Mouse (Mus musculus): ENCODE measurements around the gene Armt1.

Armt1 gene

DNA sequence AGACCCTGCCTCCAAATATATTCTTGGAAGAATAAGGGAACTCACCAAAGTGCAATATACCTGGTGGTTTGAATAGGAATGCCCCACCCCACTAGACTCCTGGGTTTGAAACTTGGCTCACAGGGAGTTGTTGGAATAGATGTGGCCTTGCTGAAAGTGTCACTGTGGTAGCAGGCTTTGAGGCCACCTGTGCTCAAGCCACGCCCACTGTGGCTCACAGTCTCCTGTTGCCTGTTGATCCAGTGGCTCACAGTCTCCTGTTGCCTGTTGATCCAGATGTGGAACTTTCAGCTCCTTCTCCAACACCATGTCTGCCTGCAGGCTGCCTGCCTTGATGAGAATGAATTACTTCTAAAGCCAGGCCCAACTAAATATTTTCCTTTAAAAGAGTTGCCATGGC lies 51.6 kb downstream of the Armt1 start:
- CTCF ChIA-PET = interaction anchor here in 1 of 4 experiments (0.6 kb wide), 1 partner anchor 114 kb away, joined by 4 read pairs; no protein-coding TSS in a partner anchor

DNA sequence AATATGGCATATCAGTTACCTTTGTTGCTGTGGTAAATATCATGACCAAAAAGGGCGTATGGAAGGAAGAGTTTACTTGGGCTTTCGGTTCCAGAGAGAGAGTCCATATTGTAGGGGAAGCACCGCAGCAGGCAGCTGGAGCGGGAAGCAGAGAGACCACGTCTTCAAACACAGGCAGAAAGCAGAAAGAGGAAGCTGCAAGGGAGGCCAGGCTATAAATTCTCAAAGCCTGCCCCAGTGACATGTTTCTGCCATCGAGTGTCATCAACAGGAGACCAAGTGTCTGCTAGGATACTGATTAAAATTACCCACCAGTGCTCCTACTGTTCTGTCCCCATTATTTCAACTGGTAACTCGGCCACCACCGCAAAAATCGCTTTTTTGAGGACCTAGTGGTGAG lies 52.7 kb downstream of the Armt1 start:
- CTCF ChIA-PET = no interaction called here
- POLR2A ChIA-PET = interaction anchor here in 2 of 4 experiments (0.6 to 3.7 kb wide), 5 partner anchors 14 to 52 kb away, joined by 3 to 12 read pairs (median 4); partner anchors contain the start of genes Armt1 (in 1 of the 2) and Rmnd1 (in 1 of the 2)

More for the DNA sequence above, 51.6 kb downstream of the Armt1 start:
- POLR2A ChIA-PET = interaction anchor here in 2 of 4 experiments (0.6 to 3.7 kb wide), 7 partner anchors 15 to 179 kb away, joined by 3 to 12 read pairs (median 3); partner anchors contain the start of genes Armt1 (in 1 of the 2) and Rmnd1 (in 1 of the 2)

DNA sequence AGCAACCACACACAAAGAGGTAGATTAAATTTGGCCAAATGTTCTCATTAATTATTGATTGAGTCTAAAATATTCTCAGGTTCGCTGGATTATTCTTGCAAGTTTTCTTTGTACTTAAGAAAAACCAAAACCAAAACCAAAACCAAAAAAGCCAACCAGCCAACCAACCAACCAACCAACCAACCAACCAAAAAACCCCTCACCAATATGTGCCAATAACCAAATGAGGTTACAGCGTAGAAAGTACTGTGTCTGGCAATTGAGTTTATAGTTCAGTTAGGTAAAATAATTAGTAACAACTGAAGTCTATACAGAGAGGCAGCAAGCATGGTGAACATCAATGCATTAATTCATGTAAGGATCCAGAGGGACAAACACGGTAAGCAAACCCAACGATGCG lies 57.6 kb downstream of the Armt1 start:
- CTCF ChIA-PET = no interaction called here
- POLR2A ChIA-PET = interaction anchor here in 1 of 4 experiments (0.9 kb wide), 1 partner anchor 39 kb away, joined by 3 read pairs; no protein-coding TSS in a partner anchor

DNA sequence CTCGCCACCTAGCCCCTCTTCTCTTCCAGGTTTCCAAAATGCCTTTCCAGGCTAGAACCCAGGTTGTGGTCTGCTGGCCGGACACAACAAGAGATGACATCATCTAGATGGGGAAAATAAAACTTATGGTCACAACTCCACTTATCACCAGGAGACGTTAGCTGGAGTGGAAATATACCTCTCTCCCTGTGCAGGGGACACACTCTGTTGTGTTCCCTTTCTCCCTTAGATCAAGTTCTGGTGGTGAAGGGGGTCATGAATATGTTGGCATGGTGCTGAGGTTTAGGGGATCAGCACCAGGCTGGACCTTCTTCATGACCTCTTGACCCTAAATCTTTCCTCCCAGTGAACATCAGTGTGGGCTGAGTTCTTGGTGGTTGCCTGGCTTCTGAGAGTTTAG lies 59.0 kb downstream of the Armt1 start:
- POLR2A ChIA-PET = interaction anchor here in 1 of 4 experiments (1.1 kb wide), 1 partner anchor 19 kb away, joined by 3 read pairs; no protein-coding TSS in a partner anchor
- CTCF ChIA-PET = no interaction called here

DNA sequence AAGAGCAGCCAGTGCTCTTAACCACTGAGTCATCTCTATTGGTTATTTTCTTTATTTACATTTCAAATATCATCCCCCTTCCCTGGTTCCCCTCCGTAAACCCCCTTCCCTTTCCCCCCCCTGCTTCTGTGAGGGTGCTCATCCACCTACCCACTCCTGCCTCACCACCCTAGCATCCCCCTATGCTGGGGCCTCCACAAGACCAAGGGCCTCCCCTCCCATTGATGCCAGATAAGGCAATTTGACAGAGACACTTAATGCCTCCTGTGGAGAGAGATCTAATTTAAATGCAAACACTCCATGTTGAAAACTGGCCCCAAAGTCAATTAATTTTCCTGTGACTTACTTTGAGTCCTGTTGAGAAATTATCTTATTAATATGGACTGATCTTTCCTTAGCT lies 59.8 kb downstream of the Armt1 start:
- POLR2A ChIA-PET = no interaction called here
- CTCF ChIA-PET = no interaction called here

DNA sequence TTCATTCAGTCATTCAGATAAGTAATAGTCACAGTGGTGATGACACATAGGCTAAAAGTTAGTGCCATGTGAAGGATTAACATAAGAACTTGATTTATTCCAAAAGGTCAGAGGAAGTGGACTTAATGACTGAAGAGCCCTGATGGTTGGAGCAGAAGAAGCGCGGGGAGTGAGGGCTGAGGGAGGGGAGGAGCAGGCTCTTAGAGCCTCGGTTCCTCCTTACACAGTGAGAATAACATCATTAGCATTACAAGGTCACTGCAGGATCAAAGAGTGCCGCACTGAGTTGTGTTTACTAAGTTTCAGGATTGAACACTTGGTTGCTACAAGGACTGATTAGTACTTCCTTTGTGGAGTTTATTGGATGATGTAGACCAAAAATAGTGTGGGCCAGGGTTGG lies 60.6 kb downstream of the Armt1 start:
- CTCF ChIA-PET = no interaction called here
- POLR2A ChIA-PET = interaction anchor here in 2 of 4 experiments (1.0 to 1.1 kb wide), 3 partner anchors 11 to 70 kb away, joined by 3 read pairs; partner anchors contain the start of genes Armt1 (in 1 of the 2) and Rmnd1 (in 1 of the 2)

DNA sequence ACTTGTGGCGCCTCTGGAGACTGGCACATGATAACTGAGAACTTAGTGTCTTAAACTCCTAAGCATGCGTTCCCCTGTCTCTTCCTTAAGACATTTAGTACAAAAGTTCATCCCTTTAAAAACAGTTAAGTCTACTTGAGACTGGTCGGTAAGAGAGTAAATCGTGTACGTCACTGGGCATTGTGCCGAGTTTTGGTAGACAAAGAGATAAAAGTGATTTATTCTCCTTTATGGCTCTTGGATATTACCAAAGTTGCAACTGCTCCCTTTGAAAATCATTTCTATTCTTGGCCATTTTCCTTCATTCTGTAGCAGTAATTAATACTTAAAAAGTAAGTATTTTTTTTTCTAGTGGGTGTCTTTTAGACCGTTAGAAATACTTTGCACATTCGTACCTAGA lies 71.0 kb downstream of the Armt1 start:
- ChIA-PET POLR2A (interaction anchor here in 1 of 4 experiments (0.8 kb wide), 1 partner anchor 33 kb away, joined by 3 read pairs; no protein-coding TSS in a partner anchor), CTCF (interaction anchor here in 1 of 4 experiments (0.6 kb wide), 1 partner anchor 35 kb away, joined by 4 read pairs; no protein-coding TSS in a partner anchor)
